Mouse (Mus musculus) c-Kit-positive CD71-negative TER-119-negative erythroid progenitor cells, embryonic 14.5 days (primary cell): ENCODE measurements around the gene Lrrc26.
A peak's percentile ranks its signal among the peaks of the same experiment; 100 is the strongest.

Source experiments
- DNase-seq: peaks from one replicate; pipeline ENCODE4 v3.0.0-alpha.2; 2013; ENCODE audit warnings: low read depth

Gene Lrrc26

GRCm38 (mm10) chr2:25298046-25298445, 8.3 kb downstream of the Lrrc26 start:
- DNase-seq: no peak

- no peak for DNase-seq
Measured at GRCm38 (mm10) chr2:25303452-25303851, 13.7 kb downstream of the Lrrc26 start.

GRCm38 (mm10) chr2:25303931-25304656, 14.4 kb downstream of the Lrrc26 start:
- no peak for DNase-seq

- DNase-seq: peak; percentile 36
Measured at GRCm38 (mm10) chr2:25304657-25305541, 15.2 kb downstream of the Lrrc26 start.

GRCm38 (mm10) chr2:25305587-25306359, 16.1 kb downstream of the Lrrc26 start:
- DNase-seq: no peak

- no peak for DNase-seq
Measured at GRCm38 (mm10) chr2:25310180-25310579, 20.5 kb downstream of the Lrrc26 start.

- DNase-seq: no peak
Measured at GRCm38 (mm10) chr2:25310969-25311368, 21.3 kb downstream of the Lrrc26 start.

GRCm38 (mm10) chr2:25311491-25311891, 21.8 kb downstream of the Lrrc26 start:
- DNase-seq: no peak

GRCm38 (mm10) chr2:25318119-25318966, 28.6 kb downstream of the Lrrc26 start:
- no peak for DNase-seq

- peak; percentile 71 for DNase-seq
Measured at GRCm38 (mm10) chr2:25318971-25319773, 29.5 kb downstream of the Lrrc26 start, which contains the start of gene Grin1. Gene Grin1, minus strand, starts transcription at chr2:25319187.

GRCm38 (mm10) chr2:25320084-25320483, 30.4 kb downstream of the Lrrc26 start:
- no peak for DNase-seq

GRCm38 (mm10) chr2:25326036-25326435, 36.3 kb downstream of the Lrrc26 start:
- DNase-seq: no peak

- peak; percentile 63 for DNase-seq
Measured at GRCm38 (mm10) chr2:25328440-25328839, 38.7 kb downstream of the Lrrc26 start.

- no peak for DNase-seq
Measured at GRCm38 (mm10) chr2:25331470-25331869, 41.8 kb downstream of the Lrrc26 start.

GRCm38 (mm10) chr2:25332286-25333160, 42.8 kb downstream of the Lrrc26 start, which contains the start of gene Man1b1:
Gene Man1b1, plus strand, starts transcription at chr2:25332338.
- DNase-seq: peak; percentile 100

GRCm38 (mm10) chr2:25333569-25333968, 43.9 kb downstream of the Lrrc26 start:
- no peak for DNase-seq

- DNase-seq: no peak
Measured at GRCm38 (mm10) chr2:25338303-25338702, 48.6 kb downstream of the Lrrc26 start.
